Mouse (Mus musculus): Measurements from ENCODE around the gene Ccdc107.

- TF ChIP-seq POLR2A (IDR thresholded peaks at IDR 0.05; ENCODE audit: control insufficient read depth, low read depth, low read length): peak; percentile 34; the same call in 1 of the 2 replicates
- TF ChIP-seq CTCF (IDR thresholded peaks at IDR 0.05; ENCODE audit: control insufficient read depth, insufficient read depth, insufficient replicate concordance, low read depth, low read length): no peak
Observed at GRCm38 (mm10) chr4:43493186-43493845, 616 bp downstream of the Ccdc107 start.
